In genomic region chr6:118426666-118427065, GRCm38 (mm10) we compare ENCODE assay signal across 35 mouse cellular contexts. TPM values are rescaled to one million over a fixed set of nuclear protein-coding genes. Genes with fewer than 3 reads are reported as not detected.
"Had no signal": no experiment of that assay in that cellular context is flagged by ENCODE, and none has a peak within 500 bp of the region (broad histone marks: within the 10 kb centered on the region; RNA-seq: fewer than 3 reads in every experiment).

No protein-coding gene starts in this region.

- H3K4me2 ChIP-seq: heart, embryonic 11.5 days; heart, embryonic 12.5 days; heart, embryonic 13.5 days; heart, embryonic 15.5 days; hindbrain, embryonic 12.5 days; hindbrain, embryonic 13.5 days; hindbrain, embryonic 14.5 days; hindbrain, embryonic 15.5 days; intestine, embryonic 15.5 days; kidney, embryonic 15.5 days had no signal

- H3K4me3 ChIP-seq: heart, embryonic 12.5 days; heart, embryonic 13.5 days; heart, embryonic 15.5 days; hindbrain, embryonic 10.5 days; hindbrain, embryonic 12.5 days; hindbrain, embryonic 13.5 days; hindbrain, embryonic 15.5 days; intestine, embryonic 15.5 days; kidney, embryonic 15.5 days; layer of hippocampus, adult 2 months; left cerebral cortex, adult 2 months had no signal

- H3K27me3 ChIP-seq: heart, embryonic 12.5 days; heart, embryonic 13.5 days; heart, embryonic 15.5 days; hindbrain, embryonic 12.5 days; hindbrain, embryonic 13.5 days; hindbrain, embryonic 15.5 days; intestine, embryonic 15.5 days; kidney, embryonic 15.5 days had no signal

- ATAC-seq: hindbrain, embryonic 16.5 days; hindbrain, postnatal 0 days; inflammation-experienced regulatory T-cells, adult 6 months; intestine, embryonic 15.5 days; intestine, embryonic 16.5 days; intestine, postnatal 0 days had no signal

- DNase-seq: heart, postnatal 10 days; heart, postnatal 14 days; heart, postnatal 36 days; heart, postnatal 4 days; kidney, adult 11 months; kidney, adult 18-20 months; kidney, adult 2 months; kidney, adult 8-10 months; kidney, adult 9 months; kidney, postnatal 10 days; kidney, postnatal 14 days; kidney, postnatal 25 days; kidney, postnatal 36 days; kidney, postnatal 4 days; layer of hippocampus, adult 9-11 months; layer of hippocampus, postnatal 36 days had no signal

RNA-seq across cellular contexts. Expression of gene Zfp9, which starts 52.5 kb away (rescaled TPM):
- total RNA-seq: hematopoietic stem cell, adult 5-6 weeks had no signal
